Mouse (Mus musculus) embryonic facial prominence, embryonic 15.5 days (tissue): ENCODE data around the gene Clip2. TPM values are rescaled to one million over a fixed set of nuclear protein-coding genes. Genes with fewer than 3 reads are reported as not detected.
A peak's percentile ranks its signal among the peaks of the same experiment; 100 is the strongest.

Experiments
- ATAC-seq: fragments of 200-750 bp; cut with Nextera tagmentation; 2 replicates; pipeline ENCODE4 v1.8.0; 2017; ENCODE audit warnings: low read depth, moderate TSS enrichment; ENCODE audit not compliant: insufficient number of reproducible peaks, low FRiP score, low TSS enrichment
- H3K27ac ChIP-seq: fragments of 300-500 bp; sonication (generic); replicated peaks from 2 replicates; pipeline ENCODE4 v1.5.1; 2015; ENCODE audit warnings: mild to moderate bottlenecking, inconsistent platforms
- H3K27me3 ChIP-seq: fragments of 300-500 bp; sonication (generic); 2 replicates; pipeline ENCODE4 v1.6.1; 2015; ENCODE audit warnings: inconsistent platforms
- H3K36me3 ChIP-seq: fragments of 300-500 bp; sonication (generic); 2 replicates; pipeline ENCODE4 v1.6.1; 2015; ENCODE audit warnings: mild to moderate bottlenecking, inconsistent platforms
- H3K4me1 ChIP-seq: fragments of 300-500 bp; sonication (generic); 2 replicates; pipeline ENCODE4 v1.6.1; 2015; ENCODE audit warnings: inconsistent platforms
- H3K4me2 ChIP-seq: fragments of 300-500 bp; sonication (generic); replicated peaks from 2 replicates; pipeline ENCODE4 v1.6.1; 2015; ENCODE audit warnings: mild to moderate bottlenecking, inconsistent platforms
- H3K4me3 ChIP-seq: fragments of 300-500 bp; sonication (generic); replicated peaks from 2 replicates; pipeline ENCODE4 v1.5.1; 2015; ENCODE audit warnings: mild to moderate bottlenecking, inconsistent platforms
- H3K9ac ChIP-seq: fragments of 300-500 bp; sonication (generic); 2 replicates; pipeline ENCODE4 v1.6.1; 2015; ENCODE audit warnings: inconsistent platforms
- H3K9me3 ChIP-seq: fragments of 300-500 bp; sonication (generic); replicated peaks from 2 replicates; pipeline ENCODE4 v1.6.1; 2016; ENCODE audit warnings: inconsistent platforms
- WGBS: fragments of 180-500 bp; shearing (Covaris S2); methylation state at CpG from one replicate; pipeline ENCODE4 v1.1.7; 2015; 5-methylcytosine and 5-hydroxymethylcytosine counted together
- polyA plus RNA-seq: library from polyadenylated mRNA; unstranded; fragments of >200 nt; fragmentation: Nextera tagmentation; extraction: Ambion mirVana; gene quantifications from 2 replicates; pipeline ENCODE4 v1.2.1, GENCODE M21; 2015

The Clip2 gene
- polyA plus RNA-seq, 1 experiment from 2014 or later, result 4.3 TPM

DNA sequence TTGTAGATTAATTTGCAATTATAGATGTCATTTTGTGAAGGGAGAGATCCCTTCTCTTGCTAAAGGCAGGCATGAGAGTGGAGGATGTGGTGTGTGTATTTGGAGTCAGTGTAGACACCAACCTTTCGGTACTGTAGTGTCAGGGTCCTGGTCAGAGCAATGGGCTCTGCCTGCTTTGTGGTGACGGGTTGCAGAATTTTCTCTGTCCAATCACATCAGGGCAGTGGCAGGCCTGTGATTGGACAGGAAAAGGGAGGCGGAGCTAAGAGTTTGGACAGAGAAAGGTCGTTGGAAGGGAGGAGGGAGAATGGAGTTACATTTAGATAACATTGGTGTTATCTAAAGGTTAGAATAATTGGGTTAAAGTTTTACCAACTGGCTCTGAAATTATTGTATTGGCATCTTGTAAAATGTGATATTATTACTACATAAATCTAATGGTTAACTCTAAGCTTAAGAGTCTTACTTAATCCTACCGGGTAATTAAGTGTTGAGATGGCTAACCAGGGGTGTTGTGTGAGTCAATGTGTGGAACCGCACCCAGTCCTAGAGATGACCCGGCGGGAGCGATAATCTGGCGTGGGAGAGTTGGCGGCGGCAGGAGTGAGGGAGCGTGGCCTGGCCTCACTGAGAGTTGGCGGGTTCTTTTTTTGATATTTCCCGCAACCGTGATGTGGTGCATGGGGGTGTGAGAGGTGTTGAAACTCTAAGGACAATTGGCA, 8.4 kb upstream of the Clip2 start:
- ATAC-seq, result no peak

DNA sequence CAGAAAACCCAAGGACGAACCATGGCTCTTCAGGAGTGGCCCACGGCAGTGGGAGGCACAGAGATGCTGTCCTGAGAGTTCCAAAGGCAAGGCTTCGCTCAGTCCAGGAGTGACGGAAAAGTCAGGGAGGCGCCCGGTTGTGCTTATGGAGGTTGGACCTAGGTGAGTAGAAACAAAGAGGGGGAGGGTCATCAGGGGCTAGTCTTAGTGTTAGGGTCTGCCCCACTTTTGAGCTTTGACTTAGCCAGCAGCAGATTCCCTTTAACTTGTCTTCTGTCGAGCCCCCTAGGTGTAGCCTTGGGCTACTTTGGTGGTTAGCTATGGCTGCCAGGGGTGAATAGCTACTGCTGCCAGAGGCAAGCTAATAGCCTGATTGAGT, 7.8 kb upstream of the Clip2 start, which contains the start of gene Syna:
TSS of gene Syna (minus strand) at position 101 of the 379 bp plus-strand sequence.
- no peaks in the 10 kb centered on the region for H3K36me3 ChIP-seq
- no peak within 1 kb of the TSS for H3K4me3 ChIP-seq
- no peak within 1 kb of the TSS for H3K4me2 ChIP-seq
- no peaks in the 10 kb centered on the region for H3K9me3 ChIP-seq
- peaks cover 11% of the 10 kb centered on the region for H3K4me1 ChIP-seq
- H3K27ac ChIP-seq, result no peak within 1 kb of the TSS
- no peak within 1 kb of the TSS for H3K9ac ChIP-seq
- ATAC-seq, result no peak
- H3K27me3 ChIP-seq, result no peaks in the 10 kb centered on the region
- 79% methylated on average over 7 of the region's 7 CpGs for WGBS

More for the DNA sequence above, 8.4 kb upstream of the Clip2 start:
- Histone ChIP-seq H3K27me3 (no peaks in the 10 kb centered on the region), H3K9ac (no peak overlapping the region), H3K36me3 (no peaks in the 10 kb centered on the region), H3K4me1 (peaks cover 5% of the 10 kb centered on the region), H3K9me3 (no peaks in the 10 kb centered on the region), H3K4me2 (no peak overlapping the region), H3K4me3 (no peak overlapping the region), H3K27ac (no peak overlapping the region)
- 78% methylated on average over 16 of the region's 16 CpGs for WGBS

DNA sequence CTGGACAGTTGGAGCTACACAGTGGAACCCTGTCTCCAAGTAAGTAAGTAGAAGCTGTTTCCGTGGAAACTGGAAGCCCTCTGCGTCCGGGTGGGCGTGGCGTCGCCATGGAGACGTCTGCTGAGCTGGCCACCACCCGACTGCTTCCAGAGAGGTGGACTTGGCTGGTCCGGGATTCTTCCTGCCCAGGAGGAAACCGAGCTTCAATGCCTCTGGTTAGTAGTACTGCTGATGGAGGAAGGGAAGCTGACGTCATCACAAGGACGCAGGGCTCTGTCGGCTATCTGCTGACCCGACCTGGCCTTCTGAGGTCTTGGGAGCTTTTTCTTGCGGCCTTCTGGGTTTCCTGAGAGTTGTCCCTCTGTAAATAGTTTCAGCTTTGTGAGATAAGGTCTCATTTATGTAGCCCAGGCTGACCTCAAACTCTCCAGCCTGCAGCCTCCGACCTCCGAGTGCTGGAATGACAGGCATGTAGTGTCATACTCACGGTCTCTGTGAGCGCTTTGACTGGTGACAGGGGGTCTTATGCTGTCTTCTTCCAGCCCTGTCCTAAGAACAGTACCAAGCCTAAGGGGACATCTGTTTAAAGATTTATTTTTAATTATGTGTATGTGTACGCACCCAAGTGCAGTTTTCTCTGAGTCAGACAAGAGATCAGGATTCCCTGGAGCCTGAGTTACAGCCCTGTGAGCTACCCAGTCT, 3.4 kb upstream of the Clip2 start:
- Histone ChIP-seq H3K4me2 (peak overlapping the region; percentile 36), H3K4me3 (no peak overlapping the region; the same call in 1 of the 2 replicates), H3K9me3 (no peaks in the 10 kb centered on the region), H3K4me1 (peaks cover 39% of the 10 kb centered on the region), H3K9ac (no peak overlapping the region), H3K27me3 (no peaks in the 10 kb centered on the region), H3K27ac (peak overlapping the region; percentile 17; the same call in 1 of the 2 replicates), H3K36me3 (no peaks in the 10 kb centered on the region)
- no peak for ATAC-seq
- WGBS, result 6% methylated on average over 20 of the region's 20 CpGs

DNA sequence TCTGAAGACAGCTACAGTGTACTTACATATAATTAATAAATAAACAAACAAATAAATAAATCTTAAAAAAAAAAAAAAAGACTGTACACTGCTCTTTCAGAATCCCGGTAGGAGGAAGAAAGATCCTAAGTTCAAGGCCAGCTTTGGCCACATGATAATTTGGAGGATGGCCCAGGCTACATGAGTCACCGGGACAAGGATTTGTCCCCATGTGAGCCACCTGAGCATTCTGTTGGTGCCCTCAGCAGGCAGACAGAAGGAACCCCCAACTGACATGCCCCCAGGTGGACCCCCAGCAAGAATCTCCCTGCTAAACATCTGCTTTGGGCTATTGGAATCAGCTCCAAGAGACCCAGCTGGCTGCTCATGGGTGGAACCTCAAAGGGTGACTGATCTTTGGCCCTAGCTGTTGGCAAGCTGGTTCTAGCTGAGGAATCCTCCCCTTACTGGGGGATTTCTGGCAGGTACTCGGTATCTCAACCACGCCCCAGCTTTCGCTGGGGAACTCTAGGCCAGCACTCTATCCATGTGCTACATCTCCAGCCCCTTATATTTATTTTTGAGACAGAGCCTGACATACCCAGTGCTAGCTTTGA, 1.8 kb upstream of the Clip2 start:
- no peak overlapping the region for H3K27ac ChIP-seq
- H3K4me3 ChIP-seq, result no peak overlapping the region
- H3K4me2 ChIP-seq, result no peak overlapping the region
- ATAC-seq, result no peak
- H3K4me1 ChIP-seq, result peaks cover 51% of the 10 kb centered on the region
- H3K27me3 ChIP-seq, result no peaks in the 10 kb centered on the region
- no peaks in the 10 kb centered on the region for H3K9me3 ChIP-seq
- no peak overlapping the region for H3K9ac ChIP-seq
- 76% methylated on average over 5 of the region's 5 CpGs for WGBS
- no peaks in the 10 kb centered on the region for H3K36me3 ChIP-seq

DNA sequence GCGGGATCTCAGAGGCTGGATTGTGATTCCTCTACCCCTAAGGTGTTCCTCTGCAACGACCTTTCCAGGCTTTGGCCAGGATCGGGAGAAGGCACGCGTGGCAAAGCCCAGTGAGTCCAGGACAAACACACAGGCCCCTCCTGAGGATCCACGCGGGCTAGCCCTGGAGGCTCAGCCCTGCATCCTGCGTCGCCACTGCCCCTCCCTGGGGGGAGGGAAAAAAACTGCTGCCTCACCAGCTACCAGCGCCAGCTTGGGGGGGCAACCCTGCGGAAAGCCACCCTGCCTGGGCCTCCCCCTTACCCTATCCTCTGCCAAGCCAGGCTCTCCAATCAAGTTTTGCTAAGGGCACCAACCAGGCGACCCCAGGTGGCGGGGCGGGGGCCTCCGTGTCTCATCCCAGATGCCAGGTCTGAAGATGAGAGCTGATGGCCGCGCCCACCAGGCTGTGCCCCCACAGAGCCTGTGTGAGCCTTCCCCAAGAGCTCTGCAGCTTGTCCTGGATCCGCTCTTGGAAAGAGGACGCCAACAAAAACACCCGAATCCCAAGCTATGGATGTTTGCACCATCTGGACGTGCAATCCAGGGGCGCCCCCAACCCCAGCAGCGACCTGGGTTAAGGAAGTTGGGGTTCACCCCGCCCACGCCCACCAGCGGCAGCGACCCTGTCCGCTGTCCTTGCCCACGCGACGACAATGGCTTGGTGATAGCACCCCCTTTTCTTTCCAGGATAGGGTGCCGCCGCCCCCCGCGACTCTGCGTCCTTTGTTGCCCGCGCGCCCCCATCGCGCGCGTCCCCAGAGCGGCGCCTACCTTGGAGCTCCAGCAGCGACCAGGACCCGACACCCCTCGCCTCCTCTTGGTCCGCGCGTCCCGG, 763 bp downstream of the Clip2 start:
- Histone ChIP-seq H3K4me1 (peaks cover 58% of the 10 kb centered on the region), H3K9ac (peak overlapping the region; percentile 89), H3K36me3 (no peaks in the 10 kb centered on the region), H3K27me3 (no peaks in the 10 kb centered on the region), H3K4me3 (peak overlapping the region; percentile 85), H3K9me3 (no peaks in the 10 kb centered on the region), H3K4me2 (peak overlapping the region; percentile 90), H3K27ac (peak overlapping the region; percentile 98)
- 0 out of 2 replicates have a peak, but pooled peaks have one; percentile 8 for ATAC-seq
- WGBS, result 1% methylated on average over 52 of the region's 52 CpGs

DNA sequence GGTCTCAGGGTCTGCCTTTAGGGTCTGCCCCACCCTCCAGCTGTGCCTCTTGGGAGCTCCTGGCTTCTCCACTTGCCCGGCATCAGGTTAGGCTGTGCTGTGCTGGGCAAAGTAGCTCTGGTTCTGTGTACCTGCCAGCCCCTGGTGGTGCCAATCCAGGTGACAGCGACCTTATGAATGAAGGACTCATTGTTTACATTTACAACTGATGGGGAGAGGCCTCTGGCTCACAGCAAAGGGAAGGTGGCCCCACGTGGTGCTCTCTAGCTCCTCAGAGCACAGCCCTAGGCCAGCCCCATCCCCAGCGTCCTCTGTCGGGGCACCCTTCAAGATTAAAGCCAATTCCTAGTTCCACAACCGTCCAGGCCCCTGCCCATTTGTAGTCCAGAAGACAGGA, 1.4 kb downstream of the Clip2 start:
- Histone ChIP-seq H3K27ac (peak overlapping the region; percentile 98), H3K4me1 (peaks cover 55% of the 10 kb centered on the region), H3K4me2 (peak overlapping the region; percentile 90)

DNA sequence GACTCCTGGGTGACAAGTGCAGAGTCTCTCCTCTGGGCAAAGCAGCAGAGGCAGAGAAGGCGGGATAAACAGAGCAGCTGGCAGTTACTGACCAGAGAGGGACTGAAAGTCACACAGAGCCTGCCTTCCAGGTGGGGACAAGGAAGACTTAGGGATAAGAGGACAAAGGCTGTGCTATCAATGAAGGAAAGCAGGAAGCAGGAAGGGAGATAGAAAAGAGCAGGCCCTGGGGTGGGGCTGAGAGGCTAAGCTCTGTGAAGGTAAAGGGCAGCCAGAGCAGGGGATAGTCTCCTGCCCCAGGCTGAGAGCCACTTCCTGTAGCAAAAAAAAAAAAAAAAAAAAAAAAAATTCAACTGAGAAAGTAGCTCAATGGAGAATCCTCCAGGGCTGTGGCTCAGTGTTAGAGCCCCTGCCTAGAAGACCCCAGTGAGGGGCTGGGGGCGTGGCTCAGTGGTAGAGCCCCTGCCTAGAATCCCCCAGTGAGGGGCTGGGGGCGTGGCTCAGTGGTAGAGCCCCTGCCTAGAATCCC, 2.5 kb downstream of the Clip2 start:
- Histone ChIP-seq H3K4me1 (peaks cover 46% of the 10 kb centered on the region), H3K27me3 (no peaks in the 10 kb centered on the region), H3K36me3 (no peaks in the 10 kb centered on the region), H3K9me3 (no peaks in the 10 kb centered on the region), H3K4me2 (no peak overlapping the region), H3K4me3 (no peak overlapping the region), H3K9ac (no peak overlapping the region), H3K27ac (no peak overlapping the region)
- 94% methylated on average over 3 of the region's 3 CpGs for WGBS
- no peak for ATAC-seq

More for the DNA sequence above, 1.4 kb downstream of the Clip2 start:
- no peak for ATAC-seq
- H3K9ac ChIP-seq, result peak overlapping the region; percentile 89
- H3K36me3 ChIP-seq, result no peaks in the 10 kb centered on the region
- peak overlapping the region; percentile 85 for H3K4me3 ChIP-seq
- H3K27me3 ChIP-seq, result no peaks in the 10 kb centered on the region
- H3K9me3 ChIP-seq, result no peaks in the 10 kb centered on the region
- 9% methylated on average over 6 of the region's 6 CpGs for WGBS

DNA sequence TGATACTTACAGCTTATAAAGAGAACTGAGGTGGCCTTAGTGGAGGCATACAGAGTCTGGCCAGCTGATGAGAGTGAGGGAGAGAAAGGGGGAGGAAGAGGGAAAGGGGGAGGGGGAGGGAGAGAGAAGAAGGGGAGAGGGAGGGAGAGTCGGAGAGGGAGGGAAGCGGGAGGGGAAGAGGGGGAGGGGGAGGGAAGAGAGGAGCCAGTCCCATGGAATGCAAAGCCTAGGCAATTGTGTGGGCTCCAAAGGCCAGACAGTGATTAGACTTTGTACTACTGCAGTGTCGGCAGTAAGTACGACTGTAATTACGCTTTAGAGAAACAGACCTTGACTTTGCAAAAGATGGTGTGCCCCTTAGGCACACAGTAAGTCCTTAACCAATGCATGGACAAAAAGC, 3.9 kb downstream of the Clip2 start:
- Histone ChIP-seq H3K9ac (no peak overlapping the region), H3K4me2 (no peak overlapping the region), H3K9me3 (no peaks in the 10 kb centered on the region), H3K27ac (no peak overlapping the region), H3K4me1 (peaks cover 38% of the 10 kb centered on the region), H3K27me3 (no peaks in the 10 kb centered on the region), H3K36me3 (no peaks in the 10 kb centered on the region), H3K4me3 (no peak overlapping the region)
- 51% methylated on average over 5 of the region's 5 CpGs for WGBS
- ATAC-seq, result no peak

DNA sequence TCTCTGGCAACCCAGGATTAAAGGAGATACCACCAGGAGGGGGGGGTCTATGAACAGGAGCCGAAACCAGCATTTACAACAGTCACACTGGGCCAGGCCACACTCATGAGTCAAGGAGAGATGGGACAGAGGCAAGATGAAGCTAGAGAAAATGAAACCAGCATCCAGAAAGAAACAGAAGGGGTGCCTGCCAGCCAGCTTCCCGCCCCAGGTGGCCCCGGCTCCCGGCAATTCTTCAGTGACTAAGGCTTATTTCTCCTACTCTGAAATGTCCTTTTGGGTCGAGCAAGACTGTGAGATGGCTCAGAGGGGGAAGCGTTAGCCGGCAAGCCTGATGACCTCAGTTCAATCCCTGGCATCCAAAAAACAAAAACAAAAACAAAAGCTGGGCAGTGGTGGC, 5.4 kb downstream of the Clip2 start:
- H3K36me3 ChIP-seq, result no peaks in the 10 kb centered on the region
- no peak for ATAC-seq
- no peaks in the 10 kb centered on the region for H3K9me3 ChIP-seq
- no peak overlapping the region for H3K27ac ChIP-seq
- H3K4me1 ChIP-seq, result peaks cover 33% of the 10 kb centered on the region
- H3K4me3 ChIP-seq, result no peak overlapping the region
- H3K9ac ChIP-seq, result no peak overlapping the region
- H3K4me2 ChIP-seq, result no peak overlapping the region
- H3K27me3 ChIP-seq, result no peaks in the 10 kb centered on the region
- WGBS, result 89% methylated on average over 7 of the region's 7 CpGs

DNA sequence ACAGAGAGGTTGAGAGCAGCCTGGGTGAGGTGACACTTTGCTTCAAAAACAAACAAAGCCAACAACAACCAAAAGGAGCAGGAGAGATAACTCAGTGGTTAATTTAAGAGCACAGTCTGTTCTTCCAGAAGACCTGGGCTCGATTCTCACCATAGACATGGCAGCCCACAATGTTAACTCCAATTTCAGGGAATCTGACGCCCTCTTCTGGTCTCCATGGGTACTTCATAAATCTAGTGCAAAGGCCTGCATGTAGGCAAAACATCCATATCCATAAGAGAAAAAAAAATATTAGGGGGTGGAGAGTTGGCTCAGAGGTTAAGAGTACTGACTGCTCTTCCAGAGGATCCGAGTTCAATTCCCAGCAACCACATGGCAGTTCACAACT, 7.0 kb downstream of the Clip2 start:
- H3K27ac ChIP-seq, result no peak overlapping the region
- H3K4me3 ChIP-seq, result no peak overlapping the region
- H3K36me3 ChIP-seq, result no peaks in the 10 kb centered on the region
- H3K4me2 ChIP-seq, result no peak overlapping the region
- H3K27me3 ChIP-seq, result no peaks in the 10 kb centered on the region
- no peak for ATAC-seq
- H3K9me3 ChIP-seq, result no peaks in the 10 kb centered on the region
- peaks cover 33% of the 10 kb centered on the region for H3K4me1 ChIP-seq
- WGBS, result 59% methylated on average over 3 of the region's 3 CpGs
- no peak overlapping the region for H3K9ac ChIP-seq
